Mouse (Mus musculus) ZHBTc4 (cell line): ENCODE measurements around the gene Numbl.
A peak's percentile ranks its signal among the peaks of the same experiment; 100 is the strongest.

Experiments used
- DNase-seq: peaks from one replicate; pipeline ENCODE4 v3.0.0-alpha.2; 2011; ENCODE audit warnings: low read depth, low spot score

Gene Numbl

GRCm38 (mm10) chr7:27291795-27292466 is 33.7 kb downstream of the Numbl start:
- no peak for DNase-seq

- no peak for DNase-seq
Observed at GRCm38 (mm10) chr7:27295956-27296355, 37.7 kb downstream of the Numbl start.

GRCm38 (mm10) chr7:27296518-27296917 is 38.3 kb downstream of the Numbl start:
- DNase-seq, result no peak

- no peak for DNase-seq
Observed at GRCm38 (mm10) chr7:27298033-27298610, 39.9 kb downstream of the Numbl start.

GRCm38 (mm10) chr7:27298816-27299215 is 40.6 kb downstream of the Numbl start:
- DNase-seq, result no peak

GRCm38 (mm10) chr7:27300351-27300750 is 42.1 kb downstream of the Numbl start:
- no peak for DNase-seq

GRCm38 (mm10) chr7:27300801-27301200 is 42.6 kb downstream of the Numbl start:
- no peak for DNase-seq

GRCm38 (mm10) chr7:27302172-27302571 is 43.9 kb downstream of the Numbl start:
- DNase-seq, result peak; percentile 93

- no peak for DNase-seq
Observed at GRCm38 (mm10) chr7:27305091-27305730, 47.0 kb downstream of the Numbl start.

GRCm38 (mm10) chr7:27306161-27307160 is 48.2 kb downstream of the Numbl start:
- DNase-seq, result peak; percentile 91

GRCm38 (mm10) chr7:27307551-27307950 is 49.3 kb downstream of the Numbl start:
- DNase-seq, result peak; percentile 81

- peak; percentile 93 for DNase-seq
Observed at GRCm38 (mm10) chr7:27308821-27309549, 50.8 kb downstream of the Numbl start.

- no peak for DNase-seq
Observed at GRCm38 (mm10) chr7:27309832-27310231, 51.6 kb downstream of the Numbl start.

- peak; percentile 89 for DNase-seq
Observed at GRCm38 (mm10) chr7:27310306-27310705, 52.1 kb downstream of the Numbl start.

- DNase-seq, result peak; percentile 94
Observed at GRCm38 (mm10) chr7:27310996-27311535, 52.8 kb downstream of the Numbl start.

- DNase-seq, result no peak
Observed at GRCm38 (mm10) chr7:27311651-27312284, 53.5 kb downstream of the Numbl start.

- DNase-seq, result peak; percentile 61
Observed at GRCm38 (mm10) chr7:27314393-27314792, 56.2 kb downstream of the Numbl start.

- no peak for DNase-seq
Observed at GRCm38 (mm10) chr7:27315958-27316357, 57.7 kb downstream of the Numbl start.

- DNase-seq, result no peak
Observed at GRCm38 (mm10) chr7:27319411-27319810, 61.2 kb downstream of the Numbl start.

GRCm38 (mm10) chr7:27322291-27322690 is 64.1 kb downstream of the Numbl start:
- peak; percentile 92 for DNase-seq
